Mouse (Mus musculus): ENCODE measurements around the gene Gm49403.

Gene Gm49403

GRCm38 (mm10) chr19:8911810-8912209 lies 28.1 kb downstream of the Gm49403 start:
- DNase-seq (ENCODE audit: low read depth, low spot score): no peak

- no peak for DNase-seq (ENCODE audit: low read depth, low spot score)
Observed at GRCm38 (mm10) chr19:8914212-8914611, 30.5 kb downstream of the Gm49403 start.

- DNase-seq (ENCODE audit: low read depth, low spot score): no peak
Observed at GRCm38 (mm10) chr19:8919000-8919399, 35.3 kb downstream of the Gm49403 start.

- DNase-seq (ENCODE audit: low read depth, low spot score): no peak
Observed at GRCm38 (mm10) chr19:8919684-8920072, 35.9 kb downstream of the Gm49403 start.

GRCm38 (mm10) chr19:8920073-8920736 lies 36.5 kb downstream of the Gm49403 start, which contains the start of gene B3gat3:
TSS of gene B3gat3 (plus strand) at chr19:8920374.
- peak; percentile 91 for DNase-seq (ENCODE audit: low read depth, low spot score)

- peak; percentile 67 for DNase-seq (ENCODE audit: low read depth, low spot score)
Observed at GRCm38 (mm10) chr19:8920836-8921291, 37.1 kb downstream of the Gm49403 start.

- no peak for DNase-seq (ENCODE audit: low read depth, low spot score)
Observed at GRCm38 (mm10) chr19:8921741-8922140, 38.0 kb downstream of the Gm49403 start.

GRCm38 (mm10) chr19:8926766-8927165 lies 43.0 kb downstream of the Gm49403 start:
- no peak for DNase-seq (ENCODE audit: low read depth, low spot score)

- no peak for DNase-seq (ENCODE audit: low read depth, low spot score)
Observed at GRCm38 (mm10) chr19:8927891-8928525, 44.3 kb downstream of the Gm49403 start.

GRCm38 (mm10) chr19:8928689-8929223 lies 45.0 kb downstream of the Gm49403 start:
- DNase-seq (ENCODE audit: low read depth, low spot score): no peak

- DNase-seq (ENCODE audit: low read depth, low spot score): peak; percentile 83
Observed at GRCm38 (mm10) chr19:8929224-8930088, 45.7 kb downstream of the Gm49403 start, which contains the start of the genes Rom1 and Eml3. TSS of gene Rom1 (minus strand) at chr19:8929356. TSS of gene Eml3 (plus strand) at chr19:8929552.

- no peak for DNase-seq (ENCODE audit: low read depth, low spot score)
Observed at GRCm38 (mm10) chr19:8930117-8930516, 46.4 kb downstream of the Gm49403 start.

- DNase-seq (ENCODE audit: low read depth, low spot score): no peak
Observed at GRCm38 (mm10) chr19:8930771-8931170, 47.0 kb downstream of the Gm49403 start.

- no peak for DNase-seq (ENCODE audit: low read depth, low spot score)
Observed at GRCm38 (mm10) chr19:8936736-8937135, 53.0 kb downstream of the Gm49403 start.
